Mouse (Mus musculus) midbrain, postnatal 0 days (tissue): ENCODE data around the gene Lrch1. TPM values are rescaled to one million over a fixed set of nuclear protein-coding genes. Genes with fewer than 3 reads are reported as not detected.

Experiments
- ATAC-seq: fragments of 200-750 bp; cut with Nextera tagmentation; 2 replicates; pipeline ENCODE4 v1.8.0; 2017; ENCODE audit warnings: moderate number of reproducible peaks, mild to moderate bottlenecking, moderate TSS enrichment, moderate library complexity; ENCODE audit not compliant: low FRiP score
- DNase-seq: peaks from one replicate; pipeline ENCODE4 v3.0.0-alpha.2; 2015; ENCODE audit warnings: low spot score
- H3K27ac ChIP-seq: fragments of 300-500 bp; sonication (generic); 2 replicates; pipeline ENCODE4 v1.5.1; 2014; ENCODE audit warnings: low read depth, mild to moderate bottlenecking, low read length, mixed read lengths
- H3K27me3 ChIP-seq: fragments of 300-500 bp; sonication (generic); 2 replicates; pipeline ENCODE4 v1.6.1; 2014; ENCODE audit warnings: low read length, control low read depth, mixed read lengths; ENCODE audit not compliant: insufficient read depth
- H3K36me3 ChIP-seq: fragments of 300-500 bp; sonication (generic); 2 replicates; pipeline ENCODE4 v1.6.1; 2014; ENCODE audit warnings: low read length, control low read depth, mixed read lengths; ENCODE audit not compliant: insufficient read depth
- H3K4me1 ChIP-seq: fragments of 300-500 bp; sonication (generic); 2 replicates; pipeline ENCODE4 v1.6.1; 2014; ENCODE audit warnings: mild to moderate bottlenecking, control low read depth, antibody characterized with exemption, low read length, mixed read lengths; ENCODE audit not compliant: insufficient read depth
- H3K4me2 ChIP-seq: fragments of 300-500 bp; sonication (generic); 2 replicates; pipeline ENCODE4 v1.6.1; 2014; ENCODE audit warnings: low read depth, mild to moderate bottlenecking, low read length, mixed read lengths; ENCODE audit not compliant: poor library complexity, severe bottlenecking
- H3K4me3 ChIP-seq: fragments of 300-500 bp; sonication (generic); 2 replicates; pipeline ENCODE4 v1.5.1; 2014; ENCODE audit warnings: low read depth, mild to moderate bottlenecking, low read length, moderate library complexity
- H3K9ac ChIP-seq: fragments of 300-500 bp; sonication (generic); replicated peaks from 2 replicates; pipeline ENCODE4 v1.6.1; 2014; ENCODE audit warnings: mild to moderate bottlenecking, low read length, moderate library complexity, mixed read lengths; ENCODE audit not compliant: poor library complexity, severe bottlenecking
- H3K9me3 ChIP-seq: fragments of 300-500 bp; sonication (generic); 2 replicates; pipeline ENCODE4 v1.6.1; 2016; ENCODE audit warnings: low read length, control low read depth
- CTCF ChIP-seq: IDR thresholded peaks from 2 replicates; pipeline ENCODE4 v1.5.1; 2016; ENCODE audit warnings: antibody characterized with exemption, mild to moderate bottlenecking
- WGBS: fragments of 180-500 bp; shearing (Covaris S2); extraction: QIAGEN DNeasy Blood & Tissue Kit; methylation state at CpG from one replicate; pipeline ENCODE4 v1.1.7; 2014; 5-methylcytosine and 5-hydroxymethylcytosine counted together
- polyA plus RNA-seq: library from polyadenylated mRNA; unstranded; fragments of >200 nt; fragmentation: Nextera tagmentation; extraction: Ambion mirVana; gene quantifications from 2 replicates; pipeline ENCODE4 v1.2.1, GENCODE M21; 2015
- total RNA-seq: library from RNA; depleted of rRNA; stranded (reverse); fragments of >200 nt; gene quantifications from 2 replicates; pipeline ENCODE4 v1.2.3, GENCODE M21; 2014

Gene Lrch1
- total and polyA plus RNA-seq, 2 experiments from 2014 or later, result 15.7 to 21.7 TPM

- Histone ChIP-seq H3K27ac (no peak overlapping the region), H3K4me2 (no peak overlapping the region), H3K9me3 (no peaks in the 10 kb centered on the region), H3K9ac (no peak overlapping the region), H3K27me3 (no peaks in the 10 kb centered on the region), H3K4me1 (no peaks in the 10 kb centered on the region), H3K36me3 (peaks cover 19% of the 10 kb centered on the region; the same call in 1 of the 2 replicates), H3K4me3 (no peak overlapping the region)
- 56% methylated on average over 10 of the region's 10 CpGs for WGBS
- DNase-seq (peak; percentile 78), ATAC-seq (0 out of 2 replicates have a peak, but pooled peaks have one; percentile 56)
- TF ChIP-seq CTCF, result peak; percentile 94
Measured at GRCm38 (mm10) chr14:74764191-74764918, 183.3 kb downstream of the Lrch1 start.

- Histone ChIP-seq H3K36me3 (peaks cover 17% of the 10 kb centered on the region), H3K27me3 (no peaks in the 10 kb centered on the region), H3K9ac (no peak overlapping the region), H3K4me1 (no peaks in the 10 kb centered on the region), H3K4me3 (no peak overlapping the region), H3K4me2 (no peak overlapping the region), H3K27ac (no peak overlapping the region), H3K9me3 (no peaks in the 10 kb centered on the region)
- 97% methylated on average over 6 of the region's 6 CpGs for WGBS
- no peak for ATAC-seq
- no peak for DNase-seq
- TF ChIP-seq CTCF, result no peak
Measured at GRCm38 (mm10) chr14:74736850-74737249, 210.8 kb downstream of the Lrch1 start.

DNA sequence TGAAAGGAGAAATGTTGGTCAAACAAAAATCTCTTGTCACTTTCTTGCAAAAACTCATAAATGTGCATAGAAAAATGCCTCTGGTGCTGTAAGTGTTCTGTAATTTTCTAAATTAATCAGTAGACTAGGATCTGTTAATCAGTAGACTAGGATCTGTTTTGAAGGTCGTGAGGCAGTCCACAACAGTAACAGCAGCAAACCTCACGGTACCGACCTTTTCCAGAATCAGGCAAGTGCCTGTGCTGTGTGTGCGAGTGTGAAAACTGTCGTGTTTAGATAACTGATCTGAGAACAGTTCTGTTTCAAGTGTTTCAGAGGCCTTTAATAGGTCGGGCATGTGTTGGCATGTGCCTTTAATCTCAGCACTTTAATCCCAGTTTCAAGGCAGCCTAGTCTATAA is 212.2 kb downstream of the Lrch1 start:
- ATAC-seq, result no peak
- no peak overlapping the region for H3K9ac ChIP-seq

DNA sequence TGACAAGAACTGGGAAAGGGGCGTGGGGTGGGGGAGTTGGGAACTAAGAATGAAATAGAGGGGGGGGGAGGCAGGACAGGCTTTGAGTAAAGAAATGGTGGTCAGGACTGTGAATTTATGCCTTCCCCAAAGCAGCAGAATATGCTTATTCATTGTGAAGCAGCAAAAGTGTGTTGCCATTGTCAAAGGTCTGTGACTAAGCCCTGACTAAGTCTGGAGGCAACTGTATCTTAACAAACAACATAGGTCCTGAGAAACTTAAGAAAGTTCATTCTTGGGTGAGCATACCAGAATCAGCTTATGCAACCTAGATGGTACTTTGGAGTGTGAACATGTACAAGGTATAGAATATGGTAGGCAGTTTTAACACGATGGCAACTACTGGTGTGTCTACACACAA is 214.3 kb downstream of the Lrch1 start:
- no peaks in the 10 kb centered on the region for H3K27me3 ChIP-seq
- DNase-seq (no peak), ATAC-seq (no peak)
- peak overlapping the region; percentile 83 for H3K4me2 ChIP-seq
- H3K27ac ChIP-seq, result no peak overlapping the region
- H3K36me3 ChIP-seq, result no peaks in the 10 kb centered on the region; the same call in 1 of the 2 replicates
- H3K4me1 ChIP-seq, result no peaks in the 10 kb centered on the region
- 48% methylated on average over 2 of the region's 2 CpGs for WGBS
- no peak overlapping the region; the same call in 1 of the 2 replicates for H3K4me3 ChIP-seq
- TF ChIP-seq CTCF, result no peak
- no peak overlapping the region for H3K9ac ChIP-seq
- no peaks in the 10 kb centered on the region for H3K9me3 ChIP-seq

More for the DNA sequence above, 212.2 kb downstream of the Lrch1 start:
- Histone ChIP-seq H3K4me3 (no peak overlapping the region), H3K4me2 (no peak overlapping the region), H3K27ac (no peak overlapping the region), H3K4me1 (no peaks in the 10 kb centered on the region), H3K9me3 (no peaks in the 10 kb centered on the region), H3K36me3 (peaks cover 10% of the 10 kb centered on the region), H3K27me3 (no peaks in the 10 kb centered on the region)
- TF ChIP-seq CTCF, result no peak
- WGBS, result 91% methylated on average over 6 of the region's 6 CpGs
- DNase-seq, result no peak

GRCm38 (mm10) chr14:74732079-74732783 is 215.4 kb downstream of the Lrch1 start, which contains the start of gene Esd:
TSS of gene Esd (plus strand) at chr14:74732297.
- DNase-seq (peak; percentile 91), ATAC-seq (peak; percentile 96)
- TF ChIP-seq CTCF, result peak; percentile 35; the same call in 1 of the 2 replicates
- peak within 1 kb of the TSS; percentile 43; the same call in 1 of the 2 replicates for H3K27ac ChIP-seq
- no peaks in the 10 kb centered on the region for H3K4me1 ChIP-seq
- peak within 1 kb of the TSS; percentile 83 for H3K4me2 ChIP-seq
- no peaks in the 10 kb centered on the region for H3K27me3 ChIP-seq
- H3K9me3 ChIP-seq, result no peaks in the 10 kb centered on the region
- peak within 1 kb of the TSS; percentile 85 for H3K4me3 ChIP-seq
- WGBS, result under 1% methylated on average over 52 of the region's 53 CpGs
- H3K36me3 ChIP-seq, result no peaks in the 10 kb centered on the region
- H3K9ac ChIP-seq, result peak within 1 kb of the TSS; percentile 83
